Mouse (Mus musculus): ENCODE results near the gene Vcp. TPM values are rescaled to one million over a fixed set of nuclear protein-coding genes. Genes with fewer than 3 reads are reported as not detected.
"Not testable (repeated sequence)": the region's sequence is repeated elsewhere in the genome, so short reads cannot be mapped to it uniquely, and the experiment has no call there.

Vcp gene
- polyA plus RNA-seq, 1 experiment from 2014 or later, result 356 TPM

DNA sequence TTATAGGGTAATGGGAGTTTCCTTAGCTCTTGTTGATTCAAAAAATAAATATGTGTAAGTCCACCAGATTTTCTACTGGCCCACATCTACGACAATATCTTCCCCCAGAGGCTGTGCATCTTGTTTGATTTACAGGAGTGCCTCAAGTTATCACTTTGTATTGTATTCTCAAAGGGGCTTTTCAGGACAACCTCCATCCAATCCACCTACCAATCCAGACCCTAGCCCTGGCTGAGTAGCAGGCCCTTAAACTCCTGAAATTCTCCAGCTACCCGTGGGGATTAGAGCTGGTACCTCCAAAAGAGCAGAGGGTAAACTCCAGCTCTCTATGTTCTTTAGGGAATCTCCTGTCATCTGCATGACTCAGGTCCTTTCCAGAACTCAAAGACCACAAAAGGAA, 2.3 kb downstream of the Vcp start:
- H3K9me3 ChIP-seq (replicated peaks; ENCODE audit: low read length), result no peaks in the 10 kb centered on the region
- no peak for ATAC-seq (replicated peaks; ENCODE audit: low FRiP score, low read depth)
- no peak overlapping the region for H3K27ac ChIP-seq
- H3K4me2 ChIP-seq (ENCODE audit: low read length), result peak overlapping the region; percentile 56
- H3K4me3 ChIP-seq (replicated peaks; ENCODE audit: low read depth, low read length), result 0 out of 2 replicates have a peak overlapping the region, but pooled peaks have one; percentile 67
- no peaks in the 10 kb centered on the region for H3K27me3 ChIP-seq (ENCODE audit: insufficient read depth, low read length)
- H3K36me3 ChIP-seq (ENCODE audit: insufficient read depth, low read length), result peaks cover 22% of the 10 kb centered on the region
- DNase-seq (ENCODE audit: low spot score), result no peak
- WGBS, result 47% methylated on average over 2 of the region's 2 CpGs
- H3K4me1 ChIP-seq (replicated peaks; ENCODE audit: insufficient read depth, low read length), result peaks cover 15% of the 10 kb centered on the region
- TF ChIP-seq CTCF (IDR thresholded peaks at IDR 0.05; ENCODE audit: low read depth), result no peak
- 0 out of 2 replicates have a peak overlapping the region, but pooled peaks have one; percentile 96 for H3K9ac ChIP-seq (ENCODE audit: low read depth, low read length)

DNA sequence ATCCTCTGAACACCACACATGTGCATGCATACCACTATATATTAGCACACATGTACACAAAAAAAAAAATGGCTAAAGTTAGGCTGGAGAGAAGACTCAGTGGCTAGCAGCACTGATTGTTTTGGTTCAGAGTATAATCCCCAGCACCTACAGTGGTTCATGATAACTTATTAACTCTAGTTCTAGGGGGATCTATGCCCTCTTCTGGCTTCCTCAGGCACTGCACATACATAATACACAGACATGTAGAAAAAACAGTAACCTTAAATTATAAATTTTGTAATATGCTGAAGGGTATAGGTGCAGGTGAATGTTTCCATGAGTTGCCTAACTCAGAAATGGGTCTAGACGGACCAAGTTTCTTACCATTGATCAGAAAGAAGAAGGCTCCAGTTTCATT, 12.0 kb downstream of the Vcp start:
- peak; percentile 42 for TF ChIP-seq CTCF (IDR thresholded peaks at IDR 0.05; ENCODE audit: low read depth)
- Histone ChIP-seq H3K27me3 (ENCODE audit: insufficient read depth, low read length) (no peaks in the 10 kb centered on the region), H3K36me3 (ENCODE audit: insufficient read depth, low read length) (peaks cover 81% of the 10 kb centered on the region), H3K9ac (ENCODE audit: low read depth, low read length) (no peak overlapping the region), H3K4me3 (replicated peaks; ENCODE audit: low read depth, low read length) (no peak overlapping the region), H3K4me2 (ENCODE audit: low read length) (no peak overlapping the region), H3K4me1 (replicated peaks; ENCODE audit: insufficient read depth, low read length) (no peaks in the 10 kb centered on the region), H3K9me3 (replicated peaks; ENCODE audit: low read length) (no peaks in the 10 kb centered on the region), H3K27ac (no peak overlapping the region)
- DNase-seq (ENCODE audit: low spot score), result no peak
- 81% methylated on average over 1 of the region's 1 CpGs for WGBS
- no peak for ATAC-seq (replicated peaks; ENCODE audit: low FRiP score, low read depth)

DNA sequence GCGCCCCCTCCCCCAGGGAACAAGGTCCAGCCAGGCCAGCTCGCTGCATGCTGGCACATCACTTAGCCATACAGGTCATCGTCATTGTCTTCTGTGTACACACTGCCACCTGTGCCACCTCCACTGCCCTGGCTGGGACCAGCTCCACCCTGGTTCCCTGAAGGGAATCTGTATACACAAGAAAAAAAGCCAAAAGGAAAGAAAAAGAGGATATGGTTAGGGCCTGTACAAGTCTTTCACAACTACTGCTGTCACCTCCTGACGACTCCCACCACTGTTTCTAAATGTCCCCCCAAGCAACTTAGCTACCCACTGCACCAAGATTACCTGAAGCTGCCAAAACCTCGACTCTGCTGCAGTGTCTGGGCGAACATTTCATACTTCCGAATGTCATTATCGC, 19.8 kb downstream of the Vcp start:
- H3K4me2 ChIP-seq (ENCODE audit: low read length); H3K9me3 ChIP-seq (replicated peaks; ENCODE audit: low read length); H3K9ac ChIP-seq (ENCODE audit: low read depth, low read length); H3K27me3 ChIP-seq (ENCODE audit: insufficient read depth, low read length); DNase-seq (ENCODE audit: low spot score); ATAC-seq (replicated peaks; ENCODE audit: low FRiP score, low read depth); H3K4me1 ChIP-seq (replicated peaks; ENCODE audit: insufficient read depth, low read length); H3K27ac ChIP-seq; H3K4me3 ChIP-seq (replicated peaks; ENCODE audit: low read depth, low read length): not testable (repeated sequence)
- H3K36me3 ChIP-seq (ENCODE audit: insufficient read depth, low read length), result peaks cover 40% of the 10 kb centered on the region
- WGBS, result 85% methylated on average over 7 of the region's 8 CpGs

DNA sequence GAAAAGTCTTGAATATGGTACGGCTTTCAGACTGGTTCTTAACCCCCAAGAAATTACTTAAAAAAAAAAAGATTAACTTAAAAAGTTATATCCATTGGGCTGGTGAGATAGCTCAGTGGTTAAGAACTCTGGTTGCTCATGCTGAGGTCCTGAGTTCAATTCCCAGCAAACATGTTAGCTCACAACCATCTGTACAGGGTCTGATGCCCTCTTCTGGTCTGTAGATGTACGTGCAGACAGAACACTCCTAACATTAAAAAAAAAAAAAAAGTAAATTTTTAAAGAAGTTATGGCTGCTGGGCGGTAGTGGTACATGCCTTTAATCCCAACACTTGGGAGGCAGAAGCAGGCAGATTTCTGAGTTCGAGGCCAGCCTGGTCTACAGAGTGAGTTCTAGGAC, 22.2 kb downstream of the Vcp start:
- DNase-seq (ENCODE audit: low spot score), result no peak
- WGBS, result 93% methylated on average over 4 of the region's 4 CpGs
- peaks cover 21% of the 10 kb centered on the region; the same call in 1 of the 2 replicates for H3K36me3 ChIP-seq (ENCODE audit: insufficient read depth, low read length)

DNA sequence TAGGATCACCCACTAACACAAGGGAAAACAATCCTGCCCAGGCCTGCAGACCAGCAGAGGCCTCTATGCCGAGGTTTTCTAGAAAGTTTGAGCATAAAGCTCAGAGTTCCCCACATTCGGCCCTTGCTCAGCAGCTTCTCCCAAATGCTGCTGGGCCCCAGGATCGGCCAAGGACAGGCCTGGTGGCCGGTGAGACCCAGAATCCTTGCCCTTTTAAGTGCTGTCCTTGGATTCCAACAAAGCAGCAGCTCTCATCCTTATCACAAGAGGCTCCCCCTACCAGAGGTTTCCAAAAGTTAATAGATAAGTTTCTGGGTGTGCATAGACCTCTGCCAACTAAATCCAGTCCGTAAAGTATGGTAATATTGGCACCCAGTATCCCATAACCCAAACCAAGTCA, 26.4 kb downstream of the Vcp start:
- H3K27ac ChIP-seq, result no peak overlapping the region
- H3K4me3 ChIP-seq (replicated peaks; ENCODE audit: low read depth, low read length), result no peak overlapping the region
- ATAC-seq (replicated peaks; ENCODE audit: low FRiP score, low read depth) (no peak), DNase-seq (ENCODE audit: low spot score) (no peak)
- 81% methylated on average over 5 of the region's 5 CpGs for WGBS
- H3K27me3 ChIP-seq (ENCODE audit: insufficient read depth, low read length), result no peaks in the 10 kb centered on the region
- no peak overlapping the region for H3K9ac ChIP-seq (ENCODE audit: low read depth, low read length)
- no peak overlapping the region for H3K4me2 ChIP-seq (ENCODE audit: low read length)
- H3K9me3 ChIP-seq (replicated peaks; ENCODE audit: low read length), result no peaks in the 10 kb centered on the region
- TF ChIP-seq CTCF (IDR thresholded peaks at IDR 0.05; ENCODE audit: low read depth), result no peak
- H3K36me3 ChIP-seq (ENCODE audit: insufficient read depth, low read length), result 0 out of 2 replicates have a peak, but pooled peaks cover 4% of the 10 kb centered on the region
- no peaks in the 10 kb centered on the region for H3K4me1 ChIP-seq (replicated peaks; ENCODE audit: insufficient read depth, low read length)

More for the DNA sequence above, 22.2 kb downstream of the Vcp start:
- Histone ChIP-seq H3K4me1 (replicated peaks; ENCODE audit: insufficient read depth, low read length) (no peaks in the 10 kb centered on the region), H3K27me3 (ENCODE audit: insufficient read depth, low read length) (no peaks in the 10 kb centered on the region), H3K9ac (ENCODE audit: low read depth, low read length) (no peak overlapping the region), H3K27ac (no peak overlapping the region), H3K4me3 (replicated peaks; ENCODE audit: low read depth, low read length) (no peak overlapping the region), H3K9me3 (replicated peaks; ENCODE audit: low read length) (no peaks in the 10 kb centered on the region), H3K4me2 (ENCODE audit: low read length) (no peak overlapping the region)
- no peak for ATAC-seq (replicated peaks; ENCODE audit: low FRiP score, low read depth)
- peak; percentile 33; the same call in 1 of the 2 replicates for TF ChIP-seq CTCF (IDR thresholded peaks at IDR 0.05; ENCODE audit: low read depth)

DNA sequence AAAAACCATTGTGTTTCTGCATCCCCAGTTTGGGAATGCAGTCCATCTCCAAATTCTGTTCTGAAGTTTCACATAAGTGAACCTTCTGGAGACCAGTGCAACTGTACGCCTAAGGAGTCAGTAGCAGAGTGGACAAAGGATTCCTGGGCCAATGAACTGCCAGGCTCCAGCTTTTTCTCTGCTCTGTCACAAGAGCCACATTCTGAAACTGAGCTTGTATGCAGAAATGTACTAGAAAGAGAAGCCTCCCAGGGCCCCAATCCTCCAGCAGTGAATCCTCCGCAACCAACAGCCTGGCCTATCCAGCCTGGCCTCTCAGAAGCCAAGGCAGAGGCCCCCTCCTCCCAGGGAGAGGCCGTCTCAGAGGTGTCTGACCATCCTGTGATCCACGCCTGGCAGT, 27.4 kb downstream of the Vcp start:
- DNase-seq (ENCODE audit: low spot score), result no peak
- Histone ChIP-seq H3K9ac (ENCODE audit: low read depth, low read length) (no peak overlapping the region), H3K36me3 (ENCODE audit: insufficient read depth, low read length) (no peaks in the 10 kb centered on the region), H3K9me3 (replicated peaks; ENCODE audit: low read length) (no peaks in the 10 kb centered on the region), H3K4me2 (ENCODE audit: low read length) (no peak overlapping the region), H3K4me1 (replicated peaks; ENCODE audit: insufficient read depth, low read length) (no peaks in the 10 kb centered on the region), H3K27me3 (ENCODE audit: insufficient read depth, low read length) (no peaks in the 10 kb centered on the region), H3K4me3 (replicated peaks; ENCODE audit: low read depth, low read length) (no peak overlapping the region), H3K27ac (no peak overlapping the region)
- TF ChIP-seq CTCF (IDR thresholded peaks at IDR 0.05; ENCODE audit: low read depth), result no peak
- 57% methylated on average over 4 of the region's 4 CpGs for WGBS
- ATAC-seq (replicated peaks; ENCODE audit: low FRiP score, low read depth), result no peak

DNA sequence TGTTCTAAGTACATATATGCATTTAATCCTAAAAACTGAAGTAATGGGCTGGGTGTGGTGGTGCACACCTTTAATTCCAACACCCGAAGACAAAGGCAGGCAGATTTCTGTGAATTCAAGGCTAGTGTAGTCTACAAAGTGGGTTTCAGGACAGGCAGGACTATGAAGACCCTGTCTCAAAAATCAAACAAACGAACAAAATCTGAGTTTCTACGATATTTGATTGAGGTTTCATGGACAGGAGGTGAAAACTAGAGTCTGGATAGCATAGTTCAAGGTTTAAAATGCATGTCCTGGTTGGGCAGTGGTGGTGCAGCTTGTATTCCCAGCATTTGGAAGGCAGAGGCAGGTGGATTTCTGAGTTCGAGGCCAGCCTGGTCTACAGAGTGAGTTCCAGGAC, 31.0 kb downstream of the Vcp start, which contains the start of gene 1700022I11Rik:
1700022I11Rik (plus strand) TSS at position 301 of the 400 bp plus-strand sequence.
- Histone ChIP-seq H3K9me3 (replicated peaks; ENCODE audit: low read length) (no peaks in the 10 kb centered on the region), H3K36me3 (ENCODE audit: insufficient read depth, low read length) (no peaks in the 10 kb centered on the region), H3K27me3 (ENCODE audit: insufficient read depth, low read length) (no peaks in the 10 kb centered on the region), H3K9ac (ENCODE audit: low read depth, low read length) (no peak within 1 kb of the TSS), H3K27ac (no peak within 1 kb of the TSS), H3K4me3 (replicated peaks; ENCODE audit: low read depth, low read length) (no peak within 1 kb of the TSS), H3K4me2 (ENCODE audit: low read length) (no peak within 1 kb of the TSS), H3K4me1 (replicated peaks; ENCODE audit: insufficient read depth, low read length) (peaks cover 3% of the 10 kb centered on the region; the same call in 1 of the 2 replicates)
- DNase-seq (ENCODE audit: low spot score) (no peak), ATAC-seq (replicated peaks; ENCODE audit: low FRiP score, low read depth) (no peak)
- WGBS, result 88% methylated on average over 4 of the region's 4 CpGs
- TF ChIP-seq CTCF (IDR thresholded peaks at IDR 0.05; ENCODE audit: low read depth), result no peak
